Mouse (Mus musculus) stomach, postnatal 0 days (tissue): ENCODE measurements around the gene Zdhhc1.

ENCODE experiments used
- CTCF ChIP-seq: IDR thresholded peaks from 2 replicates; pipeline ENCODE4 v1.5.1; 2016; ENCODE audit warnings: antibody characterized with exemption, low read depth, mild to moderate bottlenecking, moderate library complexity
- EP300 ChIP-seq: optimal IDR thresholded peaks from 2 replicates; pipeline ENCODE3; 2016; ENCODE audit warnings: antibody characterized with exemption

- TF ChIP-seq EP300 (no peak), CTCF (no peak)
Measured at GRCm38 (mm10) chr8:105545249-105545648, 48.5 kb upstream of the Zdhhc1 start.
